Mouse (Mus musculus) testis, adult 2 months (tissue): ENCODE measurements around the gene Abr. TPM values are rescaled to one million over a fixed set of nuclear protein-coding genes. Genes with fewer than 3 reads are reported as not detected.

Experiments used
- H3K27ac ChIP-seq: fragments of 200-500 bp; 2 replicates; pipeline ENCODE4 v1.5.1; 2012; ENCODE audit warnings: low read depth, low read length; ENCODE audit not compliant: control insufficient read depth, insufficient read depth
- H3K27me3 ChIP-seq: fragments of 200-500 bp; 2 replicates; pipeline ENCODE4 v1.6.1; 2012; ENCODE audit warnings: mild to moderate bottlenecking, low read length, moderate library complexity; ENCODE audit not compliant: control insufficient read depth, insufficient read depth
- H3K36me3 ChIP-seq: fragments of 200-500 bp; 2 replicates; pipeline ENCODE4 v1.6.1; 2012; ENCODE audit warnings: mild to moderate bottlenecking, low read length; ENCODE audit not compliant: control insufficient read depth, insufficient read depth
- H3K4me1 ChIP-seq: fragments of 200-500 bp; 2 replicates; pipeline ENCODE4 v1.6.1; 2012; ENCODE audit warnings: low read length; ENCODE audit not compliant: control insufficient read depth, insufficient read depth
- H3K4me3 ChIP-seq: fragments of 200-500 bp; 2 replicates; pipeline ENCODE4 v1.5.1; 2012; ENCODE audit warnings: low read depth, mild to moderate bottlenecking, low read length, moderate library complexity, mixed read lengths; ENCODE audit not compliant: control insufficient read depth
- CTCF ChIP-seq: fragments of 200-500 bp; IDR thresholded peaks from 2 replicates; pipeline ENCODE4 v1.5.1; 2012; ENCODE audit warnings: low read depth, mild to moderate bottlenecking, inconsistent platforms, low read length, moderate library complexity; ENCODE audit not compliant: control insufficient read depth, insufficient read depth, insufficient replicate concordance
- POLR2A ChIP-seq: fragments of 200-500 bp; IDR thresholded peaks from 2 replicates; pipeline ENCODE4 v1.6.1; 2012; ENCODE audit warnings: low read depth, mild to moderate bottlenecking, inconsistent platforms, low read length, moderate library complexity; ENCODE audit not compliant: control insufficient read depth
- polyA plus RNA-seq: library from polyadenylated mRNA; depleted of rRNA; stranded (reverse); fragments of >200 nt; gene quantifications from 2 replicates; pipeline ENCODE4 v1.2.3, GENCODE M21; 2012

Gene Abr
- polyA plus RNA-seq, 1 experiment = 6.6 TPM

DNA sequence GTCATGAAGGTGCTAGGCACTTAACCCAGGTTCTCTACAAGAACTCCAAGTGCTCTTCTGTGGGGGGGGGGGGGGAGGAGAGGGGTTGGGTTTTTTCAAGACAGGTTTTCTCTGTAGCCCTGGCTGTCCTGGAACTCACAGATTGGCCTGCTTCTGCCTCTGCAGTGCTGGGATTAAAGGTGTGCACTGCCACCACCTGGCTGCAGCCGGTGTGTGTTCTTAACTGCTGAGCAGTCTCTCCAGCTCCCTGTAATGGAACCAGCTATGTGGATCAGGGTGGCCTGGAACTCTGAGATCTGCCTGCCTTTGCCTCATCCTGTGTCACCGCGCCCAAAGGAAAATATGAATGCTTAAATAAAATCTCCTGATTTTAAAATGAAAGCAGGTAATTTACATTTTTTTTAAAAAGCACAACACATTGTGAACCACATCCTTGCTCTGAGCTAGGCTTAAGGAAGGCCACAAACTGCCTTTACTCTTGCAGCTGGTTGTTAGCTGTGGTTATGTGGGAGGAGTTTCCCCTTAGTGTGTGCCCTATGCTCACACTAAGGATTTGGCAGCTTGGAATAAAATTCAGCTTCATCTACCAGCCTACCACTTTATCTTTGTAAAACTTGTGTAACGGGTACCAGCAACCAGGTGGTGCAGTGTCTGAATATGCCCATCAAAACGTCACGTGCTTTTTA lies 125.9 kb downstream of the Abr start:
- Histone ChIP-seq H3K4me3 (no peak overlapping the region), H3K27ac (no peak overlapping the region), H3K4me1 (peaks cover 5% of the 10 kb centered on the region; the same call in 1 of the 2 replicates), H3K36me3 (no peaks in the 10 kb centered on the region), H3K27me3 (no peaks in the 10 kb centered on the region)
- TF ChIP-seq CTCF (0 out of 2 replicates have a peak, but pooled peaks have one; percentile 15), POLR2A (no peak)

DNA sequence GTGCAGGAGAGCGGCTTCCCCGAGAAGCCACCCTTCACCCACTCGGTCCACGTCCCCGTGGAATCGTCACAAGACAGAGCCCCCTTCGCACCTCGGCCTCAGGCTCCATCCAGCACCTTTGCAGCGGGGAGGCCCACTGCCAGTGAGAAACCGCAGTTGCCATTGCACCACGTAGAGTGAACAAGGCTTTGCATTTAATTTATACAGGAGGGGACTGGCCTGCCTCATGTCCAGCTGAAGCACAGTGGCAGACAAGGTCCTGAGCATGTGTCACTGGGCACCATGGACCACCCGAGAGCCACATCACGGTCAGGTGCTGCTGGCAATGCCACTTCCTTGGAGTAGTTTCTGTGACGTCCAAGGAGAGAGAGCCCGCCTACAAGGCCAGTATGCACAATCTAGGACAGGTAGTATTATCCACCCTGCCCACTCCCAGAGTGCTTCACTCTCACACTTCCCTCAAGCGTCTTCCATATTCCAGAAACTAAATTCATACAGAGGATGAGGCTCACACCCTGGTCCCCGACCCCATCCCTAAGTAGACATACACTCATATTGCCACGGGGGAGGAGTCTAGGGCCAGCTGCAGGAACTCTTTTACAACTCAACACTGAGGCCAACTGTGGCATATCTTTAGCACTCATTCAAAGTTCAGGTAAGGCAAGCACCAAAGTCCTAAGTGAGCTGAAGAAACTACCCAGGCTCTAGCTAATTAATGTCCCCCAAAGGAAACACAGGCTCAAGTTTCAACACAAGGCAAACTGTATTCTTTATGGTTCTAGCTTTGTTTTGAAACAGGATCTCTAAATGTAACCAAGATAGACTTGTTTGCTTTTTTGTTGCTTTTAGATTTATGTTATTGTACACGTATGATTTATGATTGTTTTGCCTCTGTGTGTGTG lies 126.7 kb downstream of the Abr start:
- H3K36me3 ChIP-seq = no peaks in the 10 kb centered on the region
- no peaks in the 10 kb centered on the region for H3K27me3 ChIP-seq
- no peak for TF ChIP-seq CTCF
- H3K4me3 ChIP-seq = peak overlapping the region; percentile 38
- H3K4me1 ChIP-seq = peaks cover 5% of the 10 kb centered on the region; the same call in 1 of the 2 replicates
- H3K27ac ChIP-seq = no peak overlapping the region

DNA sequence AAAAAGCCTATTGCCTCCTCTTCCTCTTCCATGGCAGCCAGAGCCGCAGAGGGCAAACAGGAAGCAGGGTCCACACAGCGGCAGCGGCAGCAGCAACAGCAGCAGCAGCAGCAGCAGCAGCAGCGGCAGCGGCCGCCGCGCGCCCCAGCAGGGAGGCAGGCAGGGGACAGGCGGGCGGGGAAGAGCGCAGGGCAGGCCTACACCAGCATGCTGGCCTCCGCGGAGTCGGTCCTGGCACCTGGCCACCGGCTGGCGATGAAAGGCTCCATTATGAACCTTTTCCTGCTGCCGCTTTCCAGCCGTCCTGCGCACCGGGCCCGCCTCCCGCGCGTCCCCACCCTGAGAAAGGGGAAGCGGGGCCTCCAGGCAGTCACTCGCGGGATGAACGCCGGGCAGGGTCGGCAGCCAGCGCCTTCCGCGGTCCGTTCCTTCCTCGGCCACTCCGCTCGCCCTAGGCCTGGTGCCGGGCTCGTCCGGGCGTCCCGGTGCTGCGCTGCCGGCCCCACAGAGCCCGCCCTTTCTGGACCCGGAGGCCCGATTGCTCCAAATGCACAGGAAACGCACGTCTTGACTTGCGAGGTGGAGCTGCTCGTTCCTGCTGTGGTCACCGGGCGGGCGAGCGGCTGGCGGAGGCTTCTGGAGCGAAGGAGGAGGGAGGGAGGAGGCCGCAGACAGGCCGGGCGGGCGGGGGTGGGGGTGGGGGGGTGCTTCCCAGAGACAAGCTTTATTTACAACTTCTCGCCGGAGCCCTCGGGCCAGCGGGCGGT lies 127.6 kb downstream of the Abr start:
- Histone ChIP-seq H3K4me1 (peaks cover 5% of the 10 kb centered on the region; the same call in 1 of the 2 replicates), H3K36me3 (no peaks in the 10 kb centered on the region), H3K4me3 (peak overlapping the region; percentile 73), H3K27ac (peak overlapping the region; percentile 45), H3K27me3 (no peaks in the 10 kb centered on the region)
- TF ChIP-seq POLR2A (no peak), CTCF (no peak)

DNA sequence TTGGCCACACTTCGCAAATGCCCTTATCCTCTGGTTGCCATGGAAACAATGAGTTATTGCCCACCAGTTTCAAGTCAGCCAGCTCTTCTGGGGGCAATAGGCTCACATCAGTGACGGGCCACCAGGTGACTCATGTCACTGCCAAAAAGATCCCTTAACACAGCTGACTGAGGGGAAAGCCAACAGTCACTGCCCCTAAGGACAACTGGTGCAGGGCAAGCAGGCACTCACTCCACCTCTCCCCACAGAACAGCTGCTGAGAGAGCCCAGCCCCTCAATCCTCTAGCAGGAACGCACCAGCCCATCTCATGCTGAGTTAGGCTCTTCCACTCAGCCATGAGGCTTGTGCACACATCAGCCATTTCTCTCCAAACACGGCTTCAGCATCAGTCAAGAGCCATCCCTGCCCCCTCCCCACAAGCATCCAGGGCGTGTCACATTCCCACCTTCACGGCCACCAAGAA lies 128.3 kb downstream of the Abr start:
- H3K4me1 ChIP-seq = peaks cover 5% of the 10 kb centered on the region; the same call in 1 of the 2 replicates
- no peaks in the 10 kb centered on the region for H3K27me3 ChIP-seq
- no peak overlapping the region for H3K27ac ChIP-seq
- TF ChIP-seq CTCF (no peak), POLR2A (no peak)
- no peaks in the 10 kb centered on the region for H3K36me3 ChIP-seq
- peak overlapping the region; percentile 73 for H3K4me3 ChIP-seq

DNA sequence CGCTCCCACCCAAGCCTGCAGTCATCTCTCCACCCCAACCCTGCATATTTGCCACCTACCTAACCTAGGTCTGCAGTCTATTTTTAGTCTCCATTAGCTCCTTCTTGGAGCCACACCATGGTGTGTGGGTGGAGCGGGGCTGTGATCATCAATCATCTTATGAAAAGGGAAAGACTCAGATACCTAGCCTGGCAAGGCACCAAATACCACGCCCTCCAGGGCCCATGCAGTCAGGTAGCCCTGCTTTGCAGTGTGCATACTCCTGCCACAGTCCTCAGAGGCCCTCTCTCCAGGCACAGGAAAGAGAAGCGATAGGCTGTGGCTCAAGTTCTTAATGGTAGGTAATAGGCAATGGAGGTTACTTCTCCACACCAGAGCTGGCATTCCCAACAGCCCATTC lies 128.9 kb downstream of the Abr start:
- no peak overlapping the region for H3K4me3 ChIP-seq

DNA sequence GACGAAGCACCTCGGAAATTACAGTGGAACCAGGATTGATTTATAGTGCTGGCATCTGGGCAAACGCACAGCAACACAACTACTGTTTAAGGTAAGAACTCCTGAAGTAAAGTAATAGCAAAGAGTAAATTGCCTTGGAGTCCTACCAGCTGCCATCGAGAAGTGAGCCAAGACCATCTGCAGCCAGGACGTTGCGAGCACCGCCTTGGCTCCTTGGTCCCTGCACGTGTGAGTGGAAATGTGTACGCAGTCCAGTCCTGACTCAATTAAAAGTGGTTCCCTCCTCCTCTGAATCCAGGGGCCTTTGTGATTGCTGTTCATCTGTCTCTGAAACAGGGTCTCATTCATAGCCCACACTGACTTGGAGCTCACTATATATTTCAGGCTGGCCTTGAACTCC lies 130.3 kb downstream of the Abr start:
- Histone ChIP-seq H3K27ac (no peak overlapping the region), H3K27me3 (no peaks in the 10 kb centered on the region), H3K36me3 (no peaks in the 10 kb centered on the region), H3K4me3 (no peak overlapping the region), H3K4me1 (peaks cover 5% of the 10 kb centered on the region; the same call in 1 of the 2 replicates)
- TF ChIP-seq POLR2A (no peak), CTCF (no peak)

More for the DNA sequence above, 128.9 kb downstream of the Abr start:
- Histone ChIP-seq H3K36me3 (no peaks in the 10 kb centered on the region), H3K4me1 (peaks cover 5% of the 10 kb centered on the region; the same call in 1 of the 2 replicates), H3K27ac (no peak overlapping the region), H3K27me3 (no peaks in the 10 kb centered on the region)
- TF ChIP-seq POLR2A (no peak), CTCF (no peak)
